Mouse (Mus musculus) ovary, postnatal 14 days (tissue): ENCODE data around the gene 4933405L10Rik.

Experiments used
- DNase-seq: peaks from one replicate; pipeline ENCODE4 v3.0.0; 2022; ENCODE audit warnings: low spot score

4933405L10Rik gene

DNA sequence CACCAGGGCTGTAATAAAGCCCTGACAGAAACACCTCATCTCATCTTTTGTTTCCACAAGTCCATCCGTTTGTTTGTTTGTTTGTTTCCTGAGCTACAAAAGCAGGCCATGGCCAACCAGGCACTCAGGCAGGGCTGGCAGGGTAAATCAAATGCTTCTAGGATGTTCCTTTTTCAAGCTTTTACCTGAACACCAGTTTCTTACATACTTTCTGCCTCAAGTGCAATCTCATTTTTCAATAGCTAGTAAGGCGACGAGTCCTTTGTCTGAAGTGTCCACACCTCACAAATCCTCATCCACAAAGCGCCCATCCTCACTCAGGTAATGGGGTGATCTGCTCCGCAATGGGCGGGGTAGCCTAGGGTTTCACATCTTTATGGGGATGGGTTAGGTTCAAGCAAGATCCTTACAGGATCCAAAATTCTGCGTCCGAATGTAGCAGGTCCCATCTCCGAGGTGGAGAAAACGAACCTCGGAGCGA lies 50.4 kb downstream of the 4933405L10Rik start:
- no peak for DNase-seq

GRCm38 (mm10) chr8:105758277-105759108 lies 51.0 kb downstream of the 4933405L10Rik start, which contains the start of gene Gfod2:
Gfod2 (minus strand) TSS chr8:105758664.
- DNase-seq, result peak; percentile 99
